Mouse (Mus musculus) limb, embryonic 13.5 days (tissue): ENCODE data around the gene Bpgm. TPM values are rescaled to one million over a fixed set of nuclear protein-coding genes. Genes with fewer than 3 reads are reported as not detected.

Experiments used
- ATAC-seq: fragments of 200-750 bp; cut with Nextera tagmentation; 2 replicates; pipeline ENCODE4 v1.8.0; 2017; ENCODE audit warnings: low read depth, moderate number of reproducible peaks, moderate TSS enrichment; ENCODE audit not compliant: low FRiP score
- H3K27ac ChIP-seq: fragments of 300-500 bp; sonication (generic); 2 replicates; pipeline ENCODE4 v1.5.1; 2015; ENCODE audit warnings: inconsistent platforms, mild to moderate bottlenecking, moderate library complexity
- H3K27me3 ChIP-seq: fragments of 300-500 bp; sonication (generic); 2 replicates; pipeline ENCODE4 v1.6.1; 2015; ENCODE audit warnings: mild to moderate bottlenecking, inconsistent platforms
- H3K36me3 ChIP-seq: fragments of 300-500 bp; sonication (generic); 2 replicates; pipeline ENCODE4 v1.6.1; 2015; ENCODE audit warnings: inconsistent platforms, mild to moderate bottlenecking, moderate library complexity
- H3K4me1 ChIP-seq: fragments of 300-500 bp; sonication (generic); 2 replicates; pipeline ENCODE4 v1.6.1; 2015; ENCODE audit warnings: inconsistent platforms
- H3K4me2 ChIP-seq: fragments of 300-500 bp; sonication (generic); replicated peaks from 2 replicates; pipeline ENCODE4 v1.6.1; 2015; ENCODE audit warnings: inconsistent platforms, mild to moderate bottlenecking, moderate library complexity
- H3K4me3 ChIP-seq: fragments of 300-500 bp; sonication (generic); 2 replicates; pipeline ENCODE4 v1.5.1; 2015; ENCODE audit warnings: moderate library complexity, mild to moderate bottlenecking, inconsistent platforms
- H3K9ac ChIP-seq: fragments of 300-500 bp; sonication (generic); 2 replicates; pipeline ENCODE4 v1.6.1; 2015; ENCODE audit warnings: mild to moderate bottlenecking, inconsistent platforms
- H3K9me3 ChIP-seq: fragments of 300-500 bp; sonication (generic); 2 replicates; pipeline ENCODE4 v1.6.1; 2016; ENCODE audit warnings: inconsistent platforms
- WGBS: fragments of 180-500 bp; shearing (Covaris S2); methylation state at CpG from one replicate; pipeline ENCODE4 v1.1.7; 2015; 5-methylcytosine and 5-hydroxymethylcytosine counted together
- polyA plus RNA-seq: library from polyadenylated mRNA; unstranded; fragments of >200 nt; fragmentation: Nextera tagmentation; extraction: Ambion mirVana; gene quantifications from 2 replicates; pipeline ENCODE4 v1.2.1, GENCODE M21; 2015

Bpgm gene
- polyA plus RNA-seq, result 41.4 and 47.8 TPM in 2 replicates

- H3K9me3 ChIP-seq, result no peaks in the 10 kb centered on the region
- no peaks in the 10 kb centered on the region for H3K27me3 ChIP-seq
- ATAC-seq, result peak; percentile 99
- H3K4me3 ChIP-seq, result peak within 1 kb of the TSS; percentile 68
- no peaks in the 10 kb centered on the region for H3K36me3 ChIP-seq
- 1% methylated on average over 35 of the region's 35 CpGs for WGBS
- H3K9ac ChIP-seq, result peak within 1 kb of the TSS; percentile 79
- peaks cover 41% of the 10 kb centered on the region for H3K4me1 ChIP-seq
- H3K4me2 ChIP-seq, result peak within 1 kb of the TSS; percentile 86
- peak within 1 kb of the TSS; percentile 63; the same call in 1 of the 2 replicates for H3K27ac ChIP-seq
Measured at GRCm38 (mm10) chr6:34475974-34476794, at the start of gene Bpgm. Gene Bpgm, plus strand, starts transcription at chr6:34476207.

DNA sequence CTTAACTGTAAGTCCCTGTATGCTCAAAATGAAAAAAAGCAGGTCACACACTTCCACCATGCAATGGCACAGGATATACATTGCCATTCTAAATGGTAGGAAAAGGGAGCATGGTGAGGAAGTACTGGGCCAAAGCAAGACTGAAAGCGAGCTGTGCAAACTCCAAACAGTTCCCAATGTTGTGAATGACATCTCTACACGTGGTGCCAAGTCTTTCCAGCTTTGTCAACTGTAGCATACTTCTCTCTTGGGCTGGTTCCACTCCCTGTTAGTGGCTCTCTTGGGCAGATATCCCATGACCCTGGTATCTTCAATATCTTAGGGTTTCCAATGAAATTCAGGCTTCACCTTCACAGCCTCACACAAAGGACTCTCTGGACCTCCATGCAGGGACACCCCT lies 37.0 kb upstream of the Bpgm start:
- no peaks in the 10 kb centered on the region for H3K27me3 ChIP-seq
- ATAC-seq, result no peak
- no peaks in the 10 kb centered on the region for H3K9me3 ChIP-seq
- no peak overlapping the region for H3K4me2 ChIP-seq
- H3K9ac ChIP-seq, result no peak overlapping the region
- no peaks in the 10 kb centered on the region for H3K36me3 ChIP-seq
- 62% methylated on average over 2 of the region's 2 CpGs for WGBS
- no peak overlapping the region for H3K27ac ChIP-seq
- H3K4me3 ChIP-seq, result no peak overlapping the region
- H3K4me1 ChIP-seq, result no peaks in the 10 kb centered on the region

DNA sequence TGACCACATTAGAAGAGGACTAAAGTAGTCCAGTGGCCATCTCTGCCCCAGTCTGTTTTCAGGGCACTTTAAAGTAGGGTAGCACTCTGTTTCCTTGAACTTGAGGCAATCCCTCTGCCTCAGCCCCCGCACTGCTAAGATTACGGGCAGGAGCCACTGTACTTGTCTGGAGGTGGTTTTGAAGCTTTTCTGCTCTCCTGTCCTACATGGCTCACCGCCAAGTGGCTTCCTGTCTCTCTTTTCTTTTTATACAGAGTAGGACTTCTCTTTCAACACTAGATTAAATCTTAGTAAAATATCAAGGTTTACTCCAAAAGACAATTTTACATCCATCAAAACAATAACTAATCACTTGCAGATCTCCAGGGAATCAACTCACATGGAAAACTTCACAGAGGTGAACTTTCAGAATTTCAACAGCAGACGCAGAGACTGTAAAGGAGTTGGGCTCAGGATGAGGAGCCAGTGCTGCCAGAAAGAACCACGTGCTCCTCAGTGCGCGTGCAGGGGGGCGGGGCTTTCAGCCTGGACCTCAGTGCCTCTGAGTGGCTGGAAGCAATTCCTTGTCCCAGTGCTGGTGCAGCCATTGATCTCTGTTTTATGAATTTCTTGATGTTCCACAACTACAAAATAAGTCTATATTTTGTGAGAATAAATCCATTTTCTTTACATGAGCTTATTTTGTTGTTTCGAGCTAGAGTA lies 34.3 kb upstream of the Bpgm start:
- H3K36me3 ChIP-seq, result no peaks in the 10 kb centered on the region
- ATAC-seq, result no peak
- H3K27ac ChIP-seq, result no peak overlapping the region
- no peaks in the 10 kb centered on the region for H3K27me3 ChIP-seq
- WGBS, result 61% methylated on average over 9 of the region's 9 CpGs
- H3K4me3 ChIP-seq, result no peak overlapping the region
- no peaks in the 10 kb centered on the region for H3K4me1 ChIP-seq
- H3K9ac ChIP-seq, result no peak overlapping the region
- no peak overlapping the region for H3K4me2 ChIP-seq
- no peaks in the 10 kb centered on the region for H3K9me3 ChIP-seq

DNA sequence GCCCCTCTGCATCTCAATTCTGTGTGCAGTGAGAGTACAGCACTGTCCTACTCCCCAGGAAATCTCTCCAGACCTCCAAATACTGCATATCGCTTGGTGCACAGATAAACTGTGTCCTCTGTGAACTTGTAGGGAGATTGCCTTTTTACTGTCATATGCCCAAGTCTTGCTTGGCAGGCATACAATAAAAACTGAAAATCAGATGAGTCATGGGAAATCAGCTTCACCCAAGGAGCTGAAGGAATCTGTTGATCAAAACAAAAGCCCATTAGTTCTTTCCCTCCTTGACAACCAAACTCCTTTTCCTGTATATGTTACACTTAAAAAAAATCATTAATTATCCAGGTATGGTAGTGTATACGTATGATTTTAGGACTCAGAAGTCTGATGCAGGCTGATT lies 32.2 kb upstream of the Bpgm start:
- Histone ChIP-seq H3K9ac (no peak overlapping the region), H3K4me3 (no peak overlapping the region), H3K4me2 (no peak overlapping the region), H3K9me3 (no peaks in the 10 kb centered on the region), H3K36me3 (no peaks in the 10 kb centered on the region), H3K27me3 (no peaks in the 10 kb centered on the region), H3K4me1 (no peaks in the 10 kb centered on the region), H3K27ac (no peak overlapping the region)
- 87% methylated on average over 2 of the region's 2 CpGs for WGBS
- no peak for ATAC-seq

GRCm38 (mm10) chr6:34447961-34448360 lies 28.0 kb upstream of the Bpgm start:
- Histone ChIP-seq H3K36me3 (no peaks in the 10 kb centered on the region), H3K4me3 (no peak overlapping the region), H3K27ac (no peak overlapping the region), H3K4me2 (no peak overlapping the region), H3K4me1 (no peaks in the 10 kb centered on the region), H3K9ac (no peak overlapping the region), H3K27me3 (peaks cover 7% of the 10 kb centered on the region; the same call in 1 of the 2 replicates), H3K9me3 (no peaks in the 10 kb centered on the region)
- no peak for ATAC-seq
- WGBS, result 11% methylated on average over 2 of the region's 2 CpGs

- H3K9ac ChIP-seq, result no peak overlapping the region
- no peaks in the 10 kb centered on the region for H3K9me3 ChIP-seq
- no peak for ATAC-seq
- H3K27ac ChIP-seq, result no peak overlapping the region
- WGBS, result 70% methylated on average over 1 of the region's 1 CpGs
- H3K27me3 ChIP-seq, result peaks cover 7% of the 10 kb centered on the region; the same call in 1 of the 2 replicates
- no peak overlapping the region for H3K4me3 ChIP-seq
- no peaks in the 10 kb centered on the region for H3K36me3 ChIP-seq
- no peak overlapping the region for H3K4me2 ChIP-seq
- no peaks in the 10 kb centered on the region for H3K4me1 ChIP-seq
Measured at GRCm38 (mm10) chr6:34448696-34449095, 27.3 kb upstream of the Bpgm start.

DNA sequence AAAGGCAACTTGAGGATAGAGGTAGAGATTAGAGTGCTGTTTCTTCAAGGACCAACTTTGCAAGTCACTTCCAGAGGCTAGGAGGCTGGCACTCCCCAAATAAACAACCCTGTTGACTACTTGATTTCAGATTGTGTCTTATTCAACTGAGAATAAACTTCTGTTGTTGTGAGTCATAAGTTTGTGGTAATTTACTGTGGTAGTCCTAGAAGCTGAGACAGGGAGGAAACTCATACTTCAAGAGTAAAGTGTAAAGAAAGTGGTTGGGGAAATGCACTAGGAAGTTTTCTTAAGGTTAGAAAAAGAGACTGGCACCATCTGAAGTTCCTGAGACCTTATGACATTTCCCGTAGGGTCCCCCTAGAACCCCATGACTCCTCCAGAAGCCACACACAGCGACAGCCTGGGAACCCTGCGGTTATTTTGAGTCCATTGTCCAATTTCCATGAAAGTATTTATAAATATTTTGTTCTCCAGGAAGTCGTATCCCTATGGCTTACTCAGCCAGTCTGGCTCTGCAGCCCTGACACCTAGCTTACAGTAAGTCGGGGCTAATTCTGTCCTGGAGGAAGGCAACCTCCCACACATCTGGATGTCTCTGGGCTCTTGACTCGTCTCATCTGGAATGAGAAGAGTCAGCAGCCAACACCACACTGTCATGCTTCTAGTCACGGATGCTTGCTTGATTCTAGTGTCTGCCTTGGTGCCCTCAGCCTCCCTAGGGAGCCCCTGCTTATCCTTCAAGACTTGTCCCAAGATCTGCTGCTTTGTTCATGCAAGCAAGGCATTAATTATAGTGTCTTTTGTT lies 22.8 kb upstream of the Bpgm start:
- Histone ChIP-seq H3K27me3 (peaks cover 7% of the 10 kb centered on the region; the same call in 1 of the 2 replicates), H3K4me3 (no peak overlapping the region), H3K4me1 (no peaks in the 10 kb centered on the region), H3K9me3 (no peaks in the 10 kb centered on the region), H3K9ac (no peak overlapping the region), H3K4me2 (no peak overlapping the region), H3K27ac (no peak overlapping the region), H3K36me3 (no peaks in the 10 kb centered on the region)
- 72% methylated on average over 7 of the region's 7 CpGs for WGBS
- no peak for ATAC-seq

DNA sequence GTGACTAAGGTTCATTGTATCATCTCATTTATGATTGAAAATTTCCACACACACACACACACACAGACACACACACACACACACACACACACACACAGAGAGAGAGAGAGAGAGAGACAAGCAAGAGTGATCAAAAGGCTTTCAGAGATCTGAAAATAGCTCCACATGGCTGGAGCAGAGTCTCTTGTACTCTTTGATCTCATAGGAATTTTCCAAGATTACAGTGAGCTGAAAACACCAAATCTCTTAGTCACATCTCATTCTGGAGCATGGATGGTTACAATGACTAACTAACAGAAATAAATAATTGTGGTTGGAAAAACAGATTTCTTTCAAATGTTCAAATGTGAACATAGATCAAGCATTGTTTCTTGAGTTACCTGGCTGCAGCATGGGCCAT lies 16.6 kb upstream of the Bpgm start:
- H3K9me3 ChIP-seq, result no peaks in the 10 kb centered on the region
- ATAC-seq, result no peak
- H3K4me1 ChIP-seq, result no peaks in the 10 kb centered on the region
- H3K9ac ChIP-seq, result no peak overlapping the region
- H3K4me2 ChIP-seq, result no peak overlapping the region
- H3K27ac ChIP-seq, result no peak overlapping the region
- H3K4me3 ChIP-seq, result no peak overlapping the region
- H3K27me3 ChIP-seq, result no peaks in the 10 kb centered on the region
- H3K36me3 ChIP-seq, result no peaks in the 10 kb centered on the region

GRCm38 (mm10) chr6:34460651-34461050 lies 15.4 kb upstream of the Bpgm start:
- H3K36me3 ChIP-seq, result no peaks in the 10 kb centered on the region
- no peak overlapping the region for H3K27ac ChIP-seq
- 51% methylated on average over 4 of the region's 4 CpGs for WGBS

DNA sequence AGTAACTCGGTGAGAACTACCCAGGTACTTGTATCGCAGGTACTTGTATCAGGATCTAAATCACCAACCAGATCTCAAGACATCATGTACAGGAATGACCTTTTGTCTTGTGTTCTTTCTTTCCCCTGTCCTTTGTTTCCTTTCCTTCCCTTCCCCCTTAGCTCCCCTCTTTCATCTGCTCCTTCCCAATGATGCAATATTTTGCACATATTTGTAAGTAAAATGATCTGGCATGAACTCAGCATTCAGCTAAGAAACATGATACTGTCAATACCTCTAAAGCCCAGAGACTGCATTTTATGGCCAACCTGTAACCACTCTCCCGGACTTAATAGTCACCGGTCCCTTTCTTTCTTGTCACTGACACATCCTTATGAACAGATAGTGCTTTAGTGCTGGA lies 12.4 kb upstream of the Bpgm start:
- Histone ChIP-seq H3K27me3 (no peaks in the 10 kb centered on the region), H3K4me1 (no peaks in the 10 kb centered on the region), H3K9me3 (no peaks in the 10 kb centered on the region), H3K9ac (no peak overlapping the region), H3K4me2 (no peak overlapping the region), H3K4me3 (no peak overlapping the region), H3K36me3 (no peaks in the 10 kb centered on the region), H3K27ac (no peak overlapping the region)
- no peak for ATAC-seq
- 70% methylated on average over 4 of the region's 4 CpGs for WGBS

More at GRCm38 (mm10) chr6:34460651-34461050, 15.4 kb upstream of the Bpgm start:
- no peak overlapping the region for H3K9ac ChIP-seq
- H3K9me3 ChIP-seq, result no peaks in the 10 kb centered on the region
- no peak overlapping the region for H3K4me3 ChIP-seq
- H3K4me1 ChIP-seq, result no peaks in the 10 kb centered on the region
- no peak for ATAC-seq
- no peak overlapping the region for H3K4me2 ChIP-seq
- no peaks in the 10 kb centered on the region for H3K27me3 ChIP-seq

DNA sequence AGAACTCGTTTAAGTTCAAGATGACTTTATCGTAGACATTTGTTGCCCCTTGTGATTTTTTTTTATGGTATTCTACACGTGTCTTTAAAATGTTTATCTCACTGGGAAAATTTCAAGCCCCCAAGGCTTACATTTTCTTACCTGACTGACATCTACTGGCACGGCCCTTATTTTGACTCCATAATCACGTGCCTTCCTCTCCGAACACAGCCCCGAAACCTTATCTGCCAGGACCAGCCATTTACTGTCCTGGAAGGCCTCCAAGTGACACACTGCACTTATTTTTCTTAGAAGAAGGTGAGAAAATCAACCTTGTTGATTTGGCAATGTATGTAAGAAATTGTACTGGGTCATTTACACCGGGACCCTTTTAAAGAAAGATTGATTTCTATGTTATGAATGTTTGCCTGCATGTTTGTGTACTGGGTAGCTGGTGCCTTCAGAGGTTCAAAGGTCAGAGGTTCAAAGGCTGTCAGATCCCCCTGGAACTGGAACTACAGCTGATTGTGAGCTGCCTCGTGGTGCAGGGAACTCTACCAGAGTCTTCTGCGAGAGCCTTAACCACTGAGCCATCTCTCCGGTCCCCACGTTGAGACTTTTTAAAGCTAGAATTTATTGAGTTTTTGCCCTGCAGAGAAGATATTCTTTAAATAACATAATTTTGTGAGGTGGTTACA lies 4.4 kb upstream of the Bpgm start:
- Histone ChIP-seq H3K9me3 (no peaks in the 10 kb centered on the region), H3K27me3 (no peaks in the 10 kb centered on the region), H3K36me3 (no peaks in the 10 kb centered on the region), H3K4me3 (no peak overlapping the region), H3K27ac (no peak overlapping the region), H3K4me2 (no peak overlapping the region), H3K9ac (no peak overlapping the region), H3K4me1 (peaks cover 2% of the 10 kb centered on the region; the same call in 1 of the 2 replicates)
- ATAC-seq, result no peak
- 67% methylated on average over 12 of the region's 12 CpGs for WGBS
